Mouse (Mus musculus) erythroblast, embryonic 14.5 days (primary cell): ENCODE measurements around the gene Bicc1. TPM values are rescaled to one million over a fixed set of nuclear protein-coding genes. Genes with fewer than 3 reads are reported as not detected.

ENCODE experiments used
- H3K27me3 ChIP-seq: 2 replicates; pipeline ENCODE4 v1.6.1; 2012; ENCODE audit warnings: inconsistent platforms; ENCODE audit not compliant: control insufficient read depth
- H3K36me3 ChIP-seq: 2 replicates; pipeline ENCODE4 v1.6.1; 2012; ENCODE audit warnings: mild to moderate bottlenecking, inconsistent platforms; ENCODE audit not compliant: control insufficient read depth
- H3K4me1 ChIP-seq: 2 replicates; pipeline ENCODE4 v1.6.1; 2012; ENCODE audit warnings: inconsistent platforms; ENCODE audit not compliant: control insufficient read depth
- H3K4me3 ChIP-seq: replicated peaks from 2 replicates; pipeline ENCODE3; 2012; ENCODE audit warnings: moderate library complexity, mild to moderate bottlenecking, inconsistent platforms
- H3K9me3 ChIP-seq: 2 replicates; pipeline ENCODE4 v1.6.1; 2012; ENCODE audit warnings: low read length, inconsistent platforms, mixed read lengths; ENCODE audit not compliant: control insufficient read depth
- GATA1 ChIP-seq: IDR thresholded peaks from 2 replicates; pipeline ENCODE4 v1.6.1; 2012; ENCODE audit warnings: low read length, inconsistent platforms, mixed read lengths
- TAL1 ChIP-seq: IDR thresholded peaks from 3 replicates; pipeline ENCODE4 v1.6.1; 2012; ENCODE audit warnings: low read length, inconsistent platforms, mixed read lengths
- polyA plus RNA-seq: library from polyadenylated mRNA; stranded (reverse); fragments of >175 nt; gene quantifications from 2 replicates; pipeline ENCODE4 v1.2.3, GENCODE M21; 2012

Gene Bicc1
- polyA plus RNA-seq, 1 experiment = not detected

GRCm38 (mm10) chr10:71052208-71052607 is 107.3 kb downstream of the Bicc1 start:
- Histone ChIP-seq H3K36me3 (no peaks in the 10 kb centered on the region), H3K27me3 (no peaks in the 10 kb centered on the region), H3K9me3 (peaks cover 62% of the 10 kb centered on the region), H3K4me1 (no peaks in the 10 kb centered on the region; the same call in 1 of the 2 replicates), H3K4me3 (no peak overlapping the region)
- TF ChIP-seq GATA1 (no peak), TAL1 (no peak)

GRCm38 (mm10) chr10:71050722-71051333 is 108.7 kb downstream of the Bicc1 start:
- TF ChIP-seq TAL1 (no peak), GATA1 (no peak)
- Histone ChIP-seq H3K4me1 (no peaks in the 10 kb centered on the region; the same call in 1 of the 2 replicates), H3K9me3 (peaks cover 59% of the 10 kb centered on the region), H3K36me3 (no peaks in the 10 kb centered on the region), H3K4me3 (no peak overlapping the region), H3K27me3 (no peaks in the 10 kb centered on the region)

- H3K4me3 ChIP-seq = no peak overlapping the region
- H3K9me3 ChIP-seq = peaks cover 54% of the 10 kb centered on the region
- TF ChIP-seq GATA1 (no peak), TAL1 (no peak)
- no peaks in the 10 kb centered on the region; the same call in 1 of the 2 replicates for H3K4me1 ChIP-seq
- no peaks in the 10 kb centered on the region for H3K27me3 ChIP-seq
- H3K36me3 ChIP-seq = no peaks in the 10 kb centered on the region
Measured at GRCm38 (mm10) chr10:71049294-71049693, 110.2 kb downstream of the Bicc1 start.

- Histone ChIP-seq H3K4me1 (no peaks in the 10 kb centered on the region), H3K36me3 (no peaks in the 10 kb centered on the region), H3K9me3 (peaks cover 32% of the 10 kb centered on the region), H3K4me3 (no peak overlapping the region), H3K27me3 (no peaks in the 10 kb centered on the region)
- no peak for TF ChIP-seq GATA1
- TF ChIP-seq TAL1 = no peak
Measured at GRCm38 (mm10) chr10:71044410-71044809, 115.1 kb downstream of the Bicc1 start.

GRCm38 (mm10) chr10:71041874-71042273 is 117.6 kb downstream of the Bicc1 start:
- Histone ChIP-seq H3K4me3 (no peak overlapping the region), H3K9me3 (peaks cover 17% of the 10 kb centered on the region), H3K36me3 (no peaks in the 10 kb centered on the region), H3K27me3 (no peaks in the 10 kb centered on the region), H3K4me1 (no peaks in the 10 kb centered on the region)
- TF ChIP-seq GATA1 (no peak), TAL1 (no peak)

- H3K27me3 ChIP-seq = no peaks in the 10 kb centered on the region
- no peak for TF ChIP-seq GATA1
- no peak for TF ChIP-seq TAL1
- no peak overlapping the region for H3K4me3 ChIP-seq
- H3K36me3 ChIP-seq = no peaks in the 10 kb centered on the region
- peaks cover 13% of the 10 kb centered on the region; the same call in 1 of the 2 replicates for H3K9me3 ChIP-seq
- H3K4me1 ChIP-seq = no peaks in the 10 kb centered on the region
Measured at GRCm38 (mm10) chr10:71036484-71036883, 123.0 kb downstream of the Bicc1 start.

- H3K36me3 ChIP-seq = no peaks in the 10 kb centered on the region
- TF ChIP-seq TAL1 (no peak), GATA1 (no peak)
- peaks cover 10% of the 10 kb centered on the region for H3K9me3 ChIP-seq
- H3K27me3 ChIP-seq = no peaks in the 10 kb centered on the region
- H3K4me1 ChIP-seq = no peaks in the 10 kb centered on the region
- H3K4me3 ChIP-seq = no peak overlapping the region
Measured at GRCm38 (mm10) chr10:71028996-71029395, 130.5 kb downstream of the Bicc1 start.

- Histone ChIP-seq H3K9me3 (peaks cover 10% of the 10 kb centered on the region), H3K4me1 (no peaks in the 10 kb centered on the region), H3K4me3 (no peak overlapping the region), H3K36me3 (no peaks in the 10 kb centered on the region), H3K27me3 (no peaks in the 10 kb centered on the region)
- no peak for TF ChIP-seq GATA1
- TF ChIP-seq TAL1 = no peak
Measured at GRCm38 (mm10) chr10:71028066-71028844, 131.2 kb downstream of the Bicc1 start.

- H3K27me3 ChIP-seq = no peaks in the 10 kb centered on the region
- peaks cover 8% of the 10 kb centered on the region; the same call in 1 of the 2 replicates for H3K9me3 ChIP-seq
- no peak overlapping the region for H3K4me3 ChIP-seq
- no peaks in the 10 kb centered on the region for H3K36me3 ChIP-seq
- no peaks in the 10 kb centered on the region for H3K4me1 ChIP-seq
- TF ChIP-seq TAL1 = no peak
- no peak for TF ChIP-seq GATA1
Measured at GRCm38 (mm10) chr10:71025131-71025894, 134.2 kb downstream of the Bicc1 start.
